Mouse (Mus musculus): Measurements from ENCODE around the gene Soat1. TPM values are rescaled to one million over a fixed set of nuclear protein-coding genes. Genes with fewer than 3 reads are reported as not detected.
A peak's percentile ranks its signal among the peaks of the same experiment; 100 is the strongest.

Soat1 gene
- total RNA-seq, 2 experiments from 2014 or later: 32.9 to 36.7 TPM

GRCm38 (mm10) chr1:156470557-156470956 is 3.6 kb downstream of the Soat1 start:
- DNase-seq (ENCODE audit: low spot score in 2 of 2): no peak
- intact Hi-C loops (cut with DNase I): no loop called here

- intact Hi-C loops (cut with DNase I): no loop called here
- DNase-seq (ENCODE audit: low spot score in 2 of 2): no peak
Observed at GRCm38 (mm10) chr1:156468576-156468975, 5.6 kb downstream of the Soat1 start.

- intact Hi-C loops (cut with DNase I): no loop called here
- DNase-seq (ENCODE audit: low spot score in 2 of 2): no peak
Observed at GRCm38 (mm10) chr1:156467655-156468255, 6.4 kb downstream of the Soat1 start.

GRCm38 (mm10) chr1:156464963-156465362 is 9.2 kb downstream of the Soat1 start:
- intact Hi-C loops (cut with DNase I): no loop called here
- no peak for DNase-seq (ENCODE audit: low spot score in 2 of 2)

GRCm38 (mm10) chr1:156463981-156464853 is 9.9 kb downstream of the Soat1 start:
- intact Hi-C loops (cut with DNase I): no loop called here
- DNase-seq (ENCODE audit: low spot score in 2 of 2): no peak

- intact Hi-C loops (cut with DNase I): no loop called here
- DNase-seq (ENCODE audit: low spot score in 2 of 2): no peak
Observed at GRCm38 (mm10) chr1:156462273-156462991, 11.7 kb downstream of the Soat1 start.

GRCm38 (mm10) chr1:156461036-156461435 is 13.1 kb downstream of the Soat1 start:
- DNase-seq (ENCODE audit: low spot score in 2 of 2): no peak
- intact Hi-C loops (cut with DNase I): no loop called here

GRCm38 (mm10) chr1:156460216-156460615 is 13.9 kb downstream of the Soat1 start:
- DNase-seq (ENCODE audit: low spot score in 2 of 2): no peak
- intact Hi-C loops (cut with DNase I): no loop called here

GRCm38 (mm10) chr1:156459690-156460089 is 14.4 kb downstream of the Soat1 start:
- no peak for DNase-seq (ENCODE audit: low spot score in 2 of 2)
- intact Hi-C loops (cut with DNase I): no loop called here

GRCm38 (mm10) chr1:156458391-156459060 is 15.6 kb downstream of the Soat1 start:
- intact Hi-C loops (cut with DNase I): no loop called here
- DNase-seq (ENCODE audit: low spot score in 2 of 2): no peak

GRCm38 (mm10) chr1:156455005-156455758 is 18.9 kb downstream of the Soat1 start:
- DNase-seq (ENCODE audit: low spot score in 2 of 2): no peak

GRCm38 (mm10) chr1:156454384-156454783 is 19.7 kb downstream of the Soat1 start:
- intact Hi-C loops (cut with DNase I): no loop called here
- DNase-seq (ENCODE audit: low spot score in 2 of 2): no peak

More at GRCm38 (mm10) chr1:156455005-156455758, 18.9 kb downstream of the Soat1 start:
- intact Hi-C loops (cut with DNase I): no loop called here

GRCm38 (mm10) chr1:156453876-156454275 is 20.3 kb downstream of the Soat1 start:
- DNase-seq (ENCODE audit: low spot score in 2 of 2): no peak
- intact Hi-C loops (cut with DNase I): no loop called here

- no peak for DNase-seq (ENCODE audit: low spot score in 2 of 2)
- intact Hi-C loops (cut with DNase I): no loop called here
Observed at GRCm38 (mm10) chr1:156450478-156450877, 23.7 kb downstream of the Soat1 start.

GRCm38 (mm10) chr1:156449691-156450090 is 24.4 kb downstream of the Soat1 start:
- intact Hi-C loops (cut with DNase I): no loop called here
- DNase-seq (ENCODE audit: low spot score in 2 of 2): no peak

- intact Hi-C loops (cut with DNase I): no loop called here
- DNase-seq (ENCODE audit: low spot score in 2 of 2): no peak
Observed at GRCm38 (mm10) chr1:156449089-156449488, 25.0 kb downstream of the Soat1 start.

GRCm38 (mm10) chr1:156445049-156445448 is 29.1 kb downstream of the Soat1 start:
- intact Hi-C loops (cut with DNase I): no loop called here
- no peak for DNase-seq (ENCODE audit: low spot score in 2 of 2)

- intact Hi-C loops (cut with DNase I): no loop called here
- peak; percentile 29 to 50 for DNase-seq (ENCODE audit: low spot score in 2 of 2)
Observed at GRCm38 (mm10) chr1:156442776-156443175, 31.4 kb downstream of the Soat1 start.

- intact Hi-C loops (cut with DNase I): no loop called here
- no peak for DNase-seq (ENCODE audit: low spot score in 2 of 2)
Observed at GRCm38 (mm10) chr1:156442266-156442665, 31.9 kb downstream of the Soat1 start.
